Mouse (Mus musculus): ENCODE results near the gene Gnao1.

Gene Gnao1

GRCm38 (mm10) chr8:93845186-93845585 is 35.4 kb downstream of the Gnao1 start:
- DNase-seq = peak; percentile 91

GRCm38 (mm10) chr8:93852087-93852645 is 42.4 kb downstream of the Gnao1 start:
- no peak for DNase-seq

GRCm38 (mm10) chr8:93852851-93853461 is 43.2 kb downstream of the Gnao1 start:
- no peak for DNase-seq

GRCm38 (mm10) chr8:93854676-93855075 is 44.9 kb downstream of the Gnao1 start:
- no peak for DNase-seq

GRCm38 (mm10) chr8:93855272-93855671 is 45.5 kb downstream of the Gnao1 start:
- DNase-seq = no peak

- no peak for DNase-seq
Observed at GRCm38 (mm10) chr8:93857144-93857543, 47.4 kb downstream of the Gnao1 start.

GRCm38 (mm10) chr8:93858286-93858685 is 48.5 kb downstream of the Gnao1 start:
- no peak for DNase-seq

GRCm38 (mm10) chr8:93860020-93860419 is 50.3 kb downstream of the Gnao1 start:
- no peak for DNase-seq

- no peak for DNase-seq
Observed at GRCm38 (mm10) chr8:93864064-93864463, 54.3 kb downstream of the Gnao1 start.

- no peak for DNase-seq
Observed at GRCm38 (mm10) chr8:93866271-93866670, 56.5 kb downstream of the Gnao1 start.

GRCm38 (mm10) chr8:93868486-93869221 is 58.9 kb downstream of the Gnao1 start:
- DNase-seq = no peak

- no peak for DNase-seq
Observed at GRCm38 (mm10) chr8:93871275-93871674, 61.5 kb downstream of the Gnao1 start.

GRCm38 (mm10) chr8:93878396-93878795 is 68.6 kb downstream of the Gnao1 start:
- no peak for DNase-seq

- peak; percentile 80 for DNase-seq
Observed at GRCm38 (mm10) chr8:93879966-93880365, 70.2 kb downstream of the Gnao1 start.

- DNase-seq = no peak
Observed at GRCm38 (mm10) chr8:93881381-93881780, 71.6 kb downstream of the Gnao1 start.

- DNase-seq = peak; percentile 62
Observed at GRCm38 (mm10) chr8:93883241-93883640, 73.5 kb downstream of the Gnao1 start.

GRCm38 (mm10) chr8:93883771-93884170 is 74.0 kb downstream of the Gnao1 start:
- no peak for DNase-seq

GRCm38 (mm10) chr8:93884316-93884715 is 74.5 kb downstream of the Gnao1 start:
- no peak for DNase-seq

GRCm38 (mm10) chr8:93886181-93886580 is 76.4 kb downstream of the Gnao1 start:
- DNase-seq = no peak

- DNase-seq = no peak
Observed at GRCm38 (mm10) chr8:93888150-93888676, 78.4 kb downstream of the Gnao1 start.

GRCm38 (mm10) chr8:93888702-93889480 is 79.1 kb downstream of the Gnao1 start:
- DNase-seq = peak; percentile 44

GRCm38 (mm10) chr8:93893556-93893955 is 83.8 kb downstream of the Gnao1 start:
- DNase-seq = no peak

Measured in cerebellum, adult 9-11 months (tissue).